Mouse (Mus musculus): ENCODE results near the gene Gm10338. TPM values are rescaled to one million over a fixed set of nuclear protein-coding genes. Genes with fewer than 3 reads are reported as not detected.

Gene Gm10338
- not detected for polyA plus RNA-seq (2014; fragmentation: Illumina TruSeq; extraction: RNeasy Lipid Tissue Mini Kit (QIAGEN cat#74804); ENCODE audit: low read depth, low replicate concordance)

DNA sequence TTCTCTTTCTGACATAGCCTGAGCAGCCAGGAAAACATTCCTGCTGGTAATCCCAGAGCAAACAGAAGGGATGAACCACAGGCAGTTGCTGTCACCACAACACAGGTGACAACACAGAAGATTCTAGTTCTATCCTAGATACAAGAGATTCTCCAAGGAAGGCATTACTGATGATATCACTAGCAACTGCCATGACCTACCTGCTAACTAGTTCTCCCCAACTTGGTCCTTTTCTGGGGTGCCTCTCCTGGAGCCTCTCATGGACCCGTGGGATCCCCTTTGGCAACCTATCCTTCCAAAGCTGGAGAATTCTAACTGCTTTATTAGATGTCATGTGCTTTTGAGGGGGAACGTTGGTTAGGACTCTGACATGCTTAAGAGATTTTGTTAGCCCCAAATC is at the start of gene Gm10338:
TSS of gene Gm10338 (minus strand) at position 101 of the 400 bp plus-strand sequence.

DNA sequence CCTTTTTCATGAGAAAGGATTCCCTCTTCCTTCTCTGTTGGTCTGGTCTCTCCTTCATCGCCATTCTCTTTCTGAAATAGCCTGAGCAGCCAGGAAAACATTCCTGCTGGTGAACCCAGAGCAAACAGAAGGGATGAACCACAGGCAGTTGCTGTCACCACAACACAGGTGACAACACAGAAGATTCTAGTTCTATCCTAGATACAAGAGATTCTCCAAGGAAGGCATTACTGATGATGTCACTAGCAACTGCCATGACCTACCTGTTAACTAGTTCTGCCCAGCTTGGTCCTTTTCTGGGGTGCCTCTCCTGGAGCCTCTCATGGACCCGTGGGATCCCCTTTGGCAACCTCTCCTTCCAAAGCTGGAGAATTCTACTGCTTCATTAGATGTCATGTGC is 48.5 kb upstream of the Gm10338 start, which contains the start of gene Gm10128:
TSS of gene Gm10128 (minus strand) at position 101 of the 400 bp plus-strand sequence.

GRCm38 (mm10) chr14:7568382-7568781 is 27.0 kb downstream of the Gm10338 start, which contains the start of gene Gm3558:
Gene Gm3558 (minus strand): TSS chr14:7568566.

Other genes with a start within 250 kb of the Gm10338 start
- gene Gm8374, start 230.5 kb downstream of the Gm10338 start, polyA plus RNA-seq (2014; fragmentation: Illumina TruSeq; extraction: RNeasy Lipid Tissue Mini Kit (QIAGEN cat#74804); ENCODE audit: low read depth, low replicate concordance) = not detected
- gene Gm3755, start 144.7 kb downstream of the Gm10338 start, polyA plus RNA-seq (2014; fragmentation: Illumina TruSeq; extraction: RNeasy Lipid Tissue Mini Kit (QIAGEN cat#74804); ENCODE audit: low read depth, low replicate concordance) = not detected
- gene Gm3752, start 111.8 kb downstream of the Gm10338 start, polyA plus RNA-seq (2014; fragmentation: Illumina TruSeq; extraction: RNeasy Lipid Tissue Mini Kit (QIAGEN cat#74804); ENCODE audit: low read depth, low replicate concordance) = 0.37 TPM
- not detected for gene Gm3558, start 27.0 kb downstream of the Gm10338 start, polyA plus RNA-seq (2014; fragmentation: Illumina TruSeq; extraction: RNeasy Lipid Tissue Mini Kit (QIAGEN cat#74804); ENCODE audit: low read depth, low replicate concordance)
- gene Gm10128, start 48.4 kb upstream of the Gm10338 start, polyA plus RNA-seq (2014; fragmentation: Illumina TruSeq; extraction: RNeasy Lipid Tissue Mini Kit (QIAGEN cat#74804); ENCODE audit: low read depth, low replicate concordance) = not detected
- gene Gm26661, start 196.0 kb upstream of the Gm10338 start, polyA plus RNA-seq (2014; fragmentation: Illumina TruSeq; extraction: RNeasy Lipid Tissue Mini Kit (QIAGEN cat#74804); ENCODE audit: low read depth, low replicate concordance) = not detected
- gene Flnb, start 222.4 kb upstream of the Gm10338 start, polyA plus RNA-seq (2014; fragmentation: Illumina TruSeq; extraction: RNeasy Lipid Tissue Mini Kit (QIAGEN cat#74804); ENCODE audit: low read depth, low replicate concordance) = 12.6 TPM

All from heart, adult 10 weeks (tissue).